Mouse (Mus musculus) common myeloid progenitor, adult 5-6 weeks (primary cell): ENCODE measurements at regions not wholly inside any gene's neighbourhood (a gene's known extent, or its start where the extent isn't known, plus 50 kb on each side); places are given as distances from the start of the nearest gene placed in this dataset.

Experiments used
- ATAC-seq: replicated peaks from 2 replicates; pipeline ENCODE4 v1.8.0; 2016; ENCODE audit warnings: low read depth, mild to moderate bottlenecking, moderate TSS enrichment, inconsistent platforms; ENCODE audit not compliant: poor library complexity, severe bottlenecking

DNA sequence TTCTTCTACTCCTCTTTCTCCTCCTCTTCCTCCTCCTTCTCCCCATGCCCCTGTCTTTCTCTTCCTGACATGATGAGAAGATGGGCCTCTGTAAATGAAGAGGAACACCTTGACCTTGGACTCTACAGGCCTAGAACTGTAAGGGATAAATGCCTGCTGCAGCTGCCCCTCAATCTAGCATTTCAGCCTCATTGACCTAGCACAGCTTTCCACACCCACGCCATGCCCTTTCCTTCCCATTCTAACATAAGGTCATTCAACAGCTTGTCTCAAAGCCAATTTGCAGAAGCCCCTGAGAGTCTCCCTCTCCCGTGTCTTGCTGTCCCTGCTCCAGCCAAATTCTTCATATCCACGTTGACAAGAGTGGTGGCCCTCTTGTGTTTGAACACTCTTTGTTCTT is 63.8 kb upstream of the Dscam start:
- ATAC-seq, result no peak

GRCm38 (mm10) chr16:97239626-97240025 is 69.1 kb upstream of the Dscam start:
- ATAC-seq, result no peak

GRCm38 (mm10) chr16:97240085-97240484 is 69.5 kb upstream of the Dscam start:
- peak; percentile 52 for ATAC-seq

- no peak for ATAC-seq
Measured at GRCm38 (mm10) chr16:97240859-97241360, 70.4 kb upstream of the Dscam start.

DNA sequence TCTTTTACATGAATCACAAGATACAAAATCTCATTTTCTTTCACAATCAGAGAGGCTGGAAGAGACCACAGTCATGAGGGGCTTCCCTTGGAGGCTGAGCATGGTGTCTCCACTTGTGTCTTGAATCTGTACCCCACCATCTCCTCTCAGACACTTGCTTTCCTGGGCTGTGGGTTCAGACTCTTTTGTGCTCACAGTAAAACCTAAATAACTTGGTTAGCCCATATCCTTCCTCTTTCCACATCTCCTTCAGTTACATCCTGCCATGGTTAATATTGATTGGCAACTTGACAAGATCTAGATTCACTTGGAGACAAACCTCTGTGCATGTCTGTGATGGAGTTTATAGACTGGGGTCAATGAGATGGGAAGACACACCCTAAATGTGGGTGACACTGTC is 71.1 kb upstream of the Dscam start:
- ATAC-seq, result peak; percentile 82

DNA sequence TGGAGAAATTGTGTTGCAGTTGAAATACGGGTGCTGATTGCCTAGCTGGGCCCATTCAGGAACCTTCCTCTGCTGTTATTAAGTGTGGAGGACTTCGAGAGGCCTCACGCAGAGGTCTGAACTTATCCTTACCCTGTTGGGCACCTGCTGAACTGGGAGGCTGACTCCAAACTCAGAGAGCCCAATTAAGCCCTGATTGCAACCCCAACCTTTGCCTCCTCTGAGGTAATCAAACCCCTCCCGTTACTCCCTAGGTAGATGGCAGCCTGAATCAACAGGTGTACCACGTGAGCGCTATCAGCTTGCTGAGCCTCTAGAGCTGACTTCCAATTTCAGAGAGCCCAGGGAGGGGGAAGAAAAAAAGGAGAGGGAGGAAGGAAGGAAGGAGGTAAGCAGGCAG is 79.9 kb upstream of the Dscam start:
- no peak for ATAC-seq

DNA sequence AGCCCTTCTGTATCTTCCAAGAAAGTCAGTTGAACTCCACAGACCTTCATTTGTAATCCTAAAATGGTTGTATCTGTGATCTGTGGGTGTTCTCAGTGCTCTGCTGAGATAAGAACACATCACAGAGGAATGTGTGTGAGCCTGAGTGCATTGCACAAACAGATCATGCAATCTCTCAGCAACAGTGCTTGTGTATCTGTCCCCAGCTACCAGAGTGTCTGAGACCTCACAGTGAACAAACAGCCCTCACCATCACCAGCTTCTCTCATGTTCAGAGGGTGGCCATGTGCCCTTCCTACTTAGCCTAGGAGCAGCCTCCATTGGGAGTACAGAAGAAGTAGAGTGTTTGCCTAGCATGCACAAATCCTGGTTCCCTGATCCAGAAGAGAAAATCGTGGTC is 82.0 kb upstream of the Dscam start:
- peak; percentile 32; the same call in 1 of the 2 replicates for ATAC-seq

- ATAC-seq, result no peak
Measured at GRCm38 (mm10) chr16:97252997-97253635, 82.6 kb upstream of the Dscam start.

DNA sequence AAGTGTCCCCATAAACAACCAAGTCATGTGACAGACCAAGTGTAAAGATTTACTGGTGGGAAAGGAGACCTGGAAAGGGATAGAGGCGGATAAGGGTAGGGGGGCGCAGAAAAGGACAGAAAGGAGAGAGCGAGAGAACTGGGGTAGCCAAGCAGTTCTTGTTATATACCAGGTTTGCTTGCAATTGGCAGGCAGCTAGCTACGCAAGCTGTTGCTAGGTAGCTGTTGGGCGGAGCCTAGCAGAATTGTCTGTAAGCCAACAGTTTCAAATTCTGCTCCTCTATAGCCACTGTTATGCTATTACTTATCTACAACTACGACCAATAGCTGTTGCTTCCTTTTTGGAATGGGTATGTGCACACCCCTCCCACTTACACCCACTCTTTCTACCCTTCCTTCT is 88.3 kb upstream of the Dscam start:
- 0 out of 2 replicates have a peak, but pooled peaks have one; percentile 15 for ATAC-seq

- ATAC-seq, result no peak
Measured at GRCm38 (mm10) chr16:97263451-97263850, 92.9 kb upstream of the Dscam start.

DNA sequence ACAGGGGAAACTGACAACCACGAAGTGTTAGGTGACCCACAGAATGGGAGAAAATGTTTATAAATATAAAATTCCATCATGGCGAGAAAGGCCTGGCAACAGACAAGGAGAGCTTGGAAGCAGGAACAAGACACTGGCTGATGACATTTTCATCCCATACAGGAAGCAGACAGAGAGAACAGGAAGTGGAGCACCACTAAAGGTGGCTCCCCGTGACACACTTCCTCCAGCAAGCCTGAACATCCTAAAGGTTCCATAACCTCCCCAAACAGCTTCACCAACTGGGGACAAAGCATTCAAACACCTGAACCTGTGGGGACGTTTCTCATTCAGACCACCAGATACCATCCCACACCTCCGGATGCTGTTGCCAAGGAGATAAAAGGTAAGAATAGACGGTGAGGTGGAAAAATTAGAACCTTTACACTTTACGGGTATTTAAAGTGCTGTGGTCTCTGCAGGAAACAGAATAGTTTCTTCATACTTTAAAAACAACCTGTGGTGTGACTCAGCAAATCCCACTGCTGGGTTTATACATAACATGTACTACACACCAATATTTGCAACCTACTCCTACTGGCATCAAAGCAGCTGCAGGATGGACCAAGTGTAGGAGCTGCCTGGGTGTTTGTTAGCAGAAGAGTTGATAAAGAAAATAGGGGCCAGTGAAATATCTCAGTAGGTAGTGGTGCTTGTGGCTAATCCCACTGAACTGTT is 86.0 kb upstream of the Bace2 start:
- ATAC-seq, result peak; percentile 34; the same call in 1 of the 2 replicates

DNA sequence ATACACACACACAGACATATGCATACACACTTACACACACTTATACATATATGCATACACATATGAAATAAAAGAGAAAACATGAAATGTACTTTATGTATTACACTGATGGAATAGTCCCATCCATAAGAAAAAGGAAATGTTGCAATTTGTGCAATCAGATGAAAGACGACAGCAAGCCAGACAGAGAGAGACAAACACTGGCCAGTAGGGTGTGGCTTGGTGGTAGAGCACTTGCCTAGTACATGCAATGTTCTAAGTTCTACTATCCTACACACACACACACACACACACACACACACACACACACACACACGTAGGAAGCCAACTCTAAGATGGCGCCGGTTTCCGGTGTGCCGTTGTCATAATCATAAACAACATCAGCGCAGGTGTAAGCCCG is 85.3 kb upstream of the Bace2 start:
- peak; percentile 27; the same call in 1 of the 2 replicates for ATAC-seq

DNA sequence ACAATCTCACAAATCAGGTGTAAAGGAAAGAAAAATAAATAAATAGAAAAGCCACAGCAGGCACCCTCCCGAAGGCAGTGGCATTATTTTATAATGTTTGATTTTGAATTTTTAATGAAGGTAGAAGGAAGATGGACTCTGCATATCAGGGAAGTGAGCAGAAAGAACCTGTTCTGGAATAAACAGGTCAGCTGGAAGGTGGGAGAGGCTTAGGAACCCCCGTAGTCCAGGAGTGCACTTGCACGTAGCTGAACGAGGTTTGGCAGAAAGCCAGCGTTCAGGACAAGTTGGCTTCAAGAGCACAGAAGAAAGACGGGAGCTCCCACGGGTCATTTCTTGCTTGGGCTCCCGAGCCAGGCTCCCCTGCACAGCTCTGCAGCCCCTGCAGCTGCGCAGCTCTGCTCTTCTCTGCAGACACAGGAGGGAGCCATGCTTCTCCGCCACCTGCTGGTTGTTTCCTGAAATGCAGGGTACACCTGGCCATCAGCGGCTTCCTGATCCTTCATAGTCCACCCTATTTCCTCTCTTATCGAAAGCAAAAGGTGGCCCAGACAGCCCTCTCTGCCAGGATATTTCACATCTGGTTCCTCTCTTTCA is 84.4 kb upstream of the Bace2 start:
- ATAC-seq, result peak; percentile 92

DNA sequence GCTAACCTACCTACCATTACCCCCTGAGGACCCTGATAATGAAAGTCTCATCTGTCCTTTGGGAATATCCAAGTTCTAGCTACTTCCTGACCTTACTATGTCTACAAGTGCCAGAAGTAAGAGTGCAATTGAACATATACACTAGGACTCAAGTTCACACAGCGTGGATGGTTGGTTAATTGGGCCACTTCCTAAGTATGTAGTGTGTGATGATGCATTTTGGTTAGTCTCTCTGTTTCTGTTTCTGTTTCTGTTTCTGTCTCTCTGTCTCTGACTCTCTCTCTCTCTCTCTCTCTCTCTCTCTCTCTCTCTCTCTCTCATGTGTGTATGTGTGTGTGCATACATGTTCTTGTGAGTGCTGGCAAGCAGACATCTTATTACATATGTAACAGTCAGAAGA is 77.6 kb upstream of the Bace2 start:
- no peak for ATAC-seq

DNA sequence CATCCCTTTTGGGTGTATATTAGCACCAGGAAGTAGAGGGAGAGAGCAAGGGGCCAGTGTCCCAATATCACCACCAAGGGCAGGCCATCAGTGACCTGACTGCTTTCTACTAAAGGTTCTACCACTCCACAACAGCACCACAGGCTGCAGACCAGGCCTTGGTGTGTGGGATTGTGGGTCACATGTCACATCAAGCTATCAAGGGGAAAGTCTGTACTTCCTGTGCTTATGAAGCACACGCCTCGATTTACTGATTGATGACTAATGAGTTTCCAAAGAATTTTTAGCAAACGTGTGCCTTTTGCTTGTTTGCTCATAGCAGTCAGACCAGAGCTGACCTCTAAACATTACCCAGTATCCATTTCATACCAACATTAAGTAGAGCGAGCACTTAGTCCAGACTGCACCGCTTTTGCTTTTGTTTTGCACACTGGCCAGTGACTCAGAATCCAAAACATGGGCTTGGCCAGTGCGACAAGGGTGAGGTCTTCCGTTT is 74.9 kb upstream of the Bace2 start:
- ATAC-seq, result peak; percentile 58

- no peak for ATAC-seq
Measured at GRCm38 (mm10) chr16:97282943-97283342, 73.6 kb upstream of the Bace2 start.

DNA sequence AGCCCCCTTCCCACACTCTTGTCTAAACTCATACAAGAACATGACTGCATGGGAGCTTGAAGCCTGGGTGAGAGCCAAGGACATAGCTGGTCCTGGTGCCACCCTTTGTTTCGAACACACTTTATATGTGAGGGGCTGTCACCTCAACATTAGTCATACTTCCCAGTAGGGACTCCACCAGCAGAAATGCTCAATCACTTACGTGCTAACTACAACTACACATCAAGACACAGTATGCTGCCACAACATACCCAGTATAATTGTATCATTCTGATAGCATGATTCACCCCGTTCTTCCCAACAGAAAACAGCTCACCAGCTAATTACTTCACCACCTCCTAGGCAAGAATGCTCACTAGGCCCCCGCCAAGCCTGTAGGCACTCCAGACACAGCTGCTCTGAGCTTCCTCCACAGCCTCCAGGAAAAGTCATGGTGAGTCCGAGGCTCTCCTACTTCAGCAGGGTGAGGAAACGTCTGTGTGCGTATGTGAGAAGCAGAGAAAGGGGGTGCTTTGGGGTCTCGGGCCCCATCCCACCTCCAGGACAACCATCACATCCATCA is 70.6 kb upstream of the Bace2 start:
- ATAC-seq, result no peak

DNA sequence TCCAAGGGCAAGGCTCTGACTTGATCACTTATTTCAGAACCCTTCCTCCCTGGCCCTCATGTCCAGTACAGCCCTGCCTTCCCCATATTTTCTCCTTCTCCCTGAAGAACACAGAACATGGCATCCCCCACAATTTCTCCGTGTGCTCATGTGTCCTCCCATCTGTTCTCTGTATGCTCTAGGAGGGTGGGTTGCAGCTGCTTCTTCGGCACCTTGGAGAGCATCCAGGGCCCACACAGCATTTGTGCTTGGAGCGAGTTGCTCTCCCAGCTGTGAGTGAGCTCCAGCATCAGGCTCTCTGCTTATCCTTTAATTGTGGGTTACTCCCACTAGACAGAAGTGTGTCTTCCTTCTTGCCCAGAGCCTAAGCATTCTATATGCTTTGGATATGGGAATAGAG is 69.8 kb upstream of the Bace2 start:
- ATAC-seq, result no peak

DNA sequence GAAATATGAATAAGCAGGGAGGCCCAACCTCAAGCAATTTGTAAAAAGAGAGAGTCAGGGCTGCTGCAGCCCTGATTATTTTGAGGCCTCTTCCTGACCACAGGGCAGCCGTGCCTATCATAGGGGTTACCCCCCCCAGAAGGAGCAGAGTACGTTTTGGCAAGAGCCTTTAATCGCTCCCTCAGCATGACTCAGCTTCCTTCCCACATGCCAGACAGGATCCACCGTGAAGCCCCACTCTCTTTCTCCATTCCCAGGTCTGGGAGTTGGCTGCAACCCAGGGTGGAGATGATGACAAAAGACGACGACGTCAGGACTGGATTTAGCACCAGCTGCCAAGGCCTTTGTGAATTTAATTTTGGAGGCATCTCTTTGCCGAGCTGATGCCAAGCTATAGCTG is 67.9 kb upstream of the Bace2 start:
- peak; percentile 80 for ATAC-seq

GRCm38 (mm10) chr16:97292484-97293048 is 64.0 kb upstream of the Bace2 start:
- no peak for ATAC-seq
